Mouse (Mus musculus) kidney, adult 10 weeks (tissue): Measurements from ENCODE around the gene 1700123L14Rik. TPM values are rescaled to one million over a fixed set of nuclear protein-coding genes. Genes with fewer than 3 reads are reported as not detected.

Source experiments
- polyA plus RNA-seq: library from polyadenylated mRNA; stranded (reverse); fragments of 350-450 nt; fragmentation: Illumina TruSeq; extraction: RNeasy Lipid Tissue Mini Kit (QIAGEN cat#74804); gene quantifications from one replicate; pipeline ENCODE4 v1.2.3, GENCODE M21; 2014; ENCODE audit warnings: low read depth, low replicate concordance

The 1700123L14Rik gene
- polyA plus RNA-seq: not detected

GRCm38 (mm10) chr6:96165818-96166379 lies at the start of gene 1700123L14Rik:
Gene 1700123L14Rik (minus strand): TSS chr6:96166243.

Other genes starting within 250 kb of the 1700123L14Rik start
- 0.44 TPM for gene Fam19a1, start 53.1 kb downstream of the 1700123L14Rik start, polyA plus RNA-seq